Mouse (Mus musculus): ENCODE data around the gene Usp17lc. TPM values are rescaled to one million over a fixed set of nuclear protein-coding genes. Genes with fewer than 3 reads are reported as not detected.
"Not testable (repeated sequence)": the region's sequence is repeated elsewhere in the genome, so short reads cannot be mapped to it uniquely, and the experiment has no call there.

Gene Usp17lc
- polyA plus RNA-seq (2015; fragmentation: Nextera tagmentation; extraction: Ambion mirVana) = not detected in 2 replicates

- H3K36me3 ChIP-seq (replicated peaks; ENCODE audit: insufficient read depth, low read length); H3K4me2 ChIP-seq (ENCODE audit: low read depth, low read length); H3K4me3 ChIP-seq (ENCODE audit: low read depth, low read length); H3K27ac ChIP-seq (ENCODE audit: low read depth); H3K9me3 ChIP-seq (ENCODE audit: low read length); ATAC-seq; DNase-seq; H3K9ac ChIP-seq (replicated peaks); H3K4me1 ChIP-seq (ENCODE audit: insufficient read depth); H3K27me3 ChIP-seq (ENCODE audit: insufficient read depth, low read length): not testable (repeated sequence)
- WGBS (ENCODE audit: insufficient replicate concordance) = 64% methylated on average over 1 of the region's 1 CpGs
Measured at GRCm38 (mm10) chr7:103414772-103415171, at the start of gene Usp17lc. Gene Usp17lc, plus strand, starts transcription at chr7:103415072.

DNA sequence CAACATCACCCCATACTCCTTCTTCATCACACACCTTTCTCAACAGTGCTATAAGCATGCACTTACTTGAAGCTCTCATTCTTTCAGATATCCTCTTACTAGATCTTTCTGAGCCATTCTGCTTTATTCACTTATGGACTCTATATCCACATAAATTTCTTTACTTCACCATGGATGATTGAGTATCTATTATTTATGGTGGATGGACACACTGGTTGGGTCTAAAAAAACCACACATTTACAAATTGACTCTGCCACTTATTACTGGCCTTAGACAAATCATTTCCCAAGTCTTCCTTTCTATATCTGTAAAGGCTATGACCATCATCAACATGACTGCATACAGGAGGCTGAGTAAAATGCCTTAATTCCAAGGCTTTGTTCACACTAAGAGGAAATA, 28.8 kb upstream of the Usp17lc start, which contains the start of gene Olfr603:
TSS of gene Olfr603 (minus strand) at position 101 of the 400 bp plus-strand sequence.
- H3K4me3 ChIP-seq (ENCODE audit: low read depth, low read length) = no peak within 1 kb of the TSS
- no peak within 1 kb of the TSS for H3K4me2 ChIP-seq (ENCODE audit: low read depth, low read length)
- no peaks in the 10 kb centered on the region for H3K9me3 ChIP-seq (ENCODE audit: low read length)
- ATAC-seq (no peak), DNase-seq (no peak)
- no peaks in the 10 kb centered on the region for H3K4me1 ChIP-seq (ENCODE audit: insufficient read depth)
- H3K36me3 ChIP-seq (replicated peaks; ENCODE audit: insufficient read depth, low read length) = no peaks in the 10 kb centered on the region
- no peak within 1 kb of the TSS for H3K27ac ChIP-seq (ENCODE audit: low read depth)
- H3K9ac ChIP-seq (replicated peaks) = no peak within 1 kb of the TSS
- TF ChIP-seq CTCF (IDR thresholded peaks at IDR 0.05; ENCODE audit: low read depth) (no peak), EP300 (IDR thresholded peaks at IDR 0.05; ENCODE audit: low read depth) (no peak)
- H3K27me3 ChIP-seq (ENCODE audit: insufficient read depth, low read length) = no peaks in the 10 kb centered on the region

GRCm38 (mm10) chr7:103397758-103398157, 17.1 kb upstream of the Usp17lc start:
- Histone ChIP-seq H3K4me2 (ENCODE audit: low read depth, low read length) (no peak overlapping the region), H3K9me3 (ENCODE audit: low read length) (no peaks in the 10 kb centered on the region), H3K27me3 (ENCODE audit: insufficient read depth, low read length) (no peaks in the 10 kb centered on the region), H3K9ac (replicated peaks) (no peak overlapping the region), H3K4me1 (ENCODE audit: insufficient read depth) (no peaks in the 10 kb centered on the region), H3K4me3 (ENCODE audit: low read depth, low read length) (no peak overlapping the region), H3K36me3 (replicated peaks; ENCODE audit: insufficient read depth, low read length) (no peaks in the 10 kb centered on the region), H3K27ac (ENCODE audit: low read depth) (no peak overlapping the region)
- no peak for TF ChIP-seq EP300 (IDR thresholded peaks at IDR 0.05; ENCODE audit: low read depth)
- TF ChIP-seq CTCF (IDR thresholded peaks at IDR 0.05; ENCODE audit: low read depth) = no peak
- ATAC-seq = no peak
- no peak for DNase-seq

GRCm38 (mm10) chr7:103398981-103399380, 15.9 kb upstream of the Usp17lc start:
- DNase-seq = no peak
- no peak overlapping the region for H3K9ac ChIP-seq (replicated peaks)
- H3K36me3 ChIP-seq (replicated peaks; ENCODE audit: insufficient read depth, low read length) = no peaks in the 10 kb centered on the region
- no peak overlapping the region for H3K4me2 ChIP-seq (ENCODE audit: low read depth, low read length)
- H3K4me1 ChIP-seq (ENCODE audit: insufficient read depth) = no peaks in the 10 kb centered on the region
- no peak overlapping the region for H3K4me3 ChIP-seq (ENCODE audit: low read depth, low read length)
- ATAC-seq = no peak
- H3K27ac ChIP-seq (ENCODE audit: low read depth) = no peak overlapping the region
- 14% methylated on average over 1 of the region's 1 CpGs for WGBS (ENCODE audit: insufficient replicate concordance)
- H3K27me3 ChIP-seq (ENCODE audit: insufficient read depth, low read length) = no peaks in the 10 kb centered on the region
- no peaks in the 10 kb centered on the region for H3K9me3 ChIP-seq (ENCODE audit: low read length)
- TF ChIP-seq CTCF (IDR thresholded peaks at IDR 0.05; ENCODE audit: low read depth) (no peak), EP300 (IDR thresholded peaks at IDR 0.05; ENCODE audit: low read depth) (no peak)

GRCm38 (mm10) chr7:103406521-103407055, 8.3 kb upstream of the Usp17lc start:
- H3K27ac ChIP-seq (ENCODE audit: low read depth); DNase-seq; H3K4me1 ChIP-seq (ENCODE audit: insufficient read depth); H3K4me2 ChIP-seq (ENCODE audit: low read depth, low read length); H3K4me3 ChIP-seq (ENCODE audit: low read depth, low read length); H3K27me3 ChIP-seq (ENCODE audit: insufficient read depth, low read length); H3K9me3 ChIP-seq (ENCODE audit: low read length); H3K36me3 ChIP-seq (replicated peaks; ENCODE audit: insufficient read depth, low read length); H3K9ac ChIP-seq (replicated peaks); ATAC-seq: not testable (repeated sequence)
- whole genome bisulfite sequencing (ENCODE audit: insufficient replicate concordance) = 62% methylated on average over 3 of the region's 3 CpGs

DNA sequence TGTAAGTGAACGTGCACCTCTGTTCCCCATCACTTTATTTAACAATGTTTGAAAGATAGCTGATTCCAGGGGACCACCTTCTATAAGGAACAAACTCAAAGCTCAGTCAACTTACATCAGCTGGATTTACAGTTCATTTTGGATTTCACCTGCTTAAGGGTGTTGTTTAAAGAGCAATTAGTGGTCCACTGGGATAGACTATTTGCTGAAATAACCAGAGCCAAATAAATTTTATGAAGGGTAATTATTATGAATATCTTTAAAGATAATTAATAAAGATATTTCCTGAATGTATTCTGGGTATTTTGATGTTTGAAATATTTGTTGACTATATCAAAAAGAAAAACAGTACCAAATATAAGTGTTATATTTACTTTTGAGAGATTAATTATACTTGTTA, 30.5 kb downstream of the Usp17lc start, which contains the start of gene Olfr605:
TSS of gene Olfr605 (minus strand) at position 101 of the 400 bp plus-strand sequence.
- H3K4me2 ChIP-seq (ENCODE audit: low read depth, low read length) = no peak within 1 kb of the TSS

GRCm38 (mm10) chr7:103448746-103449145, 33.9 kb downstream of the Usp17lc start, which contains the start of gene Olfr606:
Gene Olfr606, plus strand, starts transcription at chr7:103449046.
- 84% methylated on average over 2 of the region's 2 CpGs for WGBS (ENCODE audit: insufficient replicate concordance)
- no peak within 1 kb of the TSS for H3K4me2 ChIP-seq (ENCODE audit: low read depth, low read length)
- no peaks in the 10 kb centered on the region for H3K36me3 ChIP-seq (replicated peaks; ENCODE audit: insufficient read depth, low read length)
- ATAC-seq = no peak
- H3K4me3 ChIP-seq (ENCODE audit: low read depth, low read length) = no peak within 1 kb of the TSS
- no peak for DNase-seq
- no peaks in the 10 kb centered on the region for H3K27me3 ChIP-seq (ENCODE audit: insufficient read depth, low read length)
- H3K27ac ChIP-seq (ENCODE audit: low read depth) = no peak within 1 kb of the TSS
- no peaks in the 10 kb centered on the region for H3K4me1 ChIP-seq (ENCODE audit: insufficient read depth)
- H3K9ac ChIP-seq (replicated peaks) = no peak within 1 kb of the TSS
- H3K9me3 ChIP-seq (ENCODE audit: low read length) = no peaks in the 10 kb centered on the region
- TF ChIP-seq EP300 (IDR thresholded peaks at IDR 0.05; ENCODE audit: low read depth) (no peak), CTCF (IDR thresholded peaks at IDR 0.05; ENCODE audit: low read depth) (no peak)

More for the DNA sequence above, 30.5 kb downstream of the Usp17lc start, which contains the start of gene Olfr605:
- Histone ChIP-seq H3K4me3 (ENCODE audit: low read depth, low read length) (no peak within 1 kb of the TSS), H3K4me1 (ENCODE audit: insufficient read depth) (no peaks in the 10 kb centered on the region), H3K27ac (ENCODE audit: low read depth) (no peak within 1 kb of the TSS), H3K9me3 (ENCODE audit: low read length) (no peaks in the 10 kb centered on the region), H3K27me3 (ENCODE audit: insufficient read depth, low read length) (no peaks in the 10 kb centered on the region), H3K9ac (replicated peaks) (no peak within 1 kb of the TSS), H3K36me3 (replicated peaks; ENCODE audit: insufficient read depth, low read length) (no peaks in the 10 kb centered on the region)
- whole genome bisulfite sequencing (ENCODE audit: insufficient replicate concordance) = 69% methylated on average over 1 of the region's 1 CpGs
- no peak for ATAC-seq
- TF ChIP-seq CTCF (IDR thresholded peaks at IDR 0.05; ENCODE audit: low read depth) (no peak), EP300 (IDR thresholded peaks at IDR 0.05; ENCODE audit: low read depth) (no peak)
- DNase-seq = no peak

Data from liver, postnatal 0 days (tissue).